Mouse (Mus musculus) liver, embryonic 12.5 days (tissue): ENCODE results near the gene Ahdc1. TPM values are rescaled to one million over a fixed set of nuclear protein-coding genes. Genes with fewer than 3 reads are reported as not detected.

Experiments used
- ATAC-seq: fragments of 200-750 bp; cut with Nextera tagmentation; 2 replicates; pipeline ENCODE4 v1.8.0; 2017; ENCODE audit warnings: moderate number of reproducible peaks, mild to moderate bottlenecking, moderate library complexity
- H3K27ac ChIP-seq: fragments of 300-500 bp; sonication (generic); 2 replicates; pipeline ENCODE4 v1.5.1; 2016; ENCODE audit warnings: mild to moderate bottlenecking
- H3K27me3 ChIP-seq: fragments of 300-500 bp; sonication (generic); replicated peaks from 2 replicates; pipeline ENCODE4 v1.6.1; 2016; ENCODE audit warnings: mild to moderate bottlenecking, moderate library complexity
- H3K36me3 ChIP-seq: fragments of 300-500 bp; sonication (generic); 2 replicates; pipeline ENCODE4 v1.6.1; 2016; ENCODE audit warnings: mild to moderate bottlenecking, moderate library complexity
- H3K4me1 ChIP-seq: fragments of 300-500 bp; sonication (generic); 2 replicates; pipeline ENCODE4 v1.6.1; 2016
- H3K4me2 ChIP-seq: fragments of 300-500 bp; sonication (generic); 2 replicates; pipeline ENCODE4 v1.6.1; 2016; ENCODE audit warnings: mild to moderate bottlenecking, moderate library complexity
- H3K4me3 ChIP-seq: fragments of 300-500 bp; sonication (generic); 2 replicates; pipeline ENCODE4 v1.5.1; 2016; ENCODE audit warnings: mild to moderate bottlenecking, moderate library complexity
- H3K9ac ChIP-seq: fragments of 300-500 bp; sonication (generic); 2 replicates; pipeline ENCODE4 v1.6.1; 2016; ENCODE audit warnings: mild to moderate bottlenecking, moderate library complexity
- H3K9me3 ChIP-seq: fragments of 300-500 bp; sonication (generic); replicated peaks from 2 replicates; pipeline ENCODE4 v1.6.1; 2016; ENCODE audit warnings: mild to moderate bottlenecking, moderate library complexity
- WGBS: fragments of 180-500 bp; shearing (Covaris S2); methylation state at CpG from one replicate; pipeline ENCODE4 v1.1.7; 2016; ENCODE audit not compliant: insufficient replicate concordance; 5-methylcytosine and 5-hydroxymethylcytosine counted together
- polyA plus RNA-seq: library from polyadenylated mRNA; unstranded; fragments of >200 nt; fragmentation: Nextera tagmentation; extraction: Ambion mirVana; gene quantifications from 2 replicates; pipeline ENCODE4 v1.2.1, GENCODE M21; 2016

Ahdc1 gene
- polyA plus RNA-seq, 1 experiment from 2014 or later, result 3.2 TPM

GRCm38 (mm10) chr4:133014088-133014487 lies 3.0 kb downstream of the Ahdc1 start:
- peak overlapping the region; percentile 89 for H3K27ac ChIP-seq
- peak overlapping the region; percentile 99 for H3K4me2 ChIP-seq

GRCm38 (mm10) chr4:133014896-133015709 lies 4.0 kb downstream of the Ahdc1 start:
- WGBS, result 55% methylated on average over 10 of the region's 10 CpGs
- no peak overlapping the region for H3K4me3 ChIP-seq
- peaks cover 83% of the 10 kb centered on the region for H3K4me1 ChIP-seq
- 0 out of 2 replicates have a peak overlapping the region, but pooled peaks have one; percentile 12 for H3K27ac ChIP-seq
- H3K36me3 ChIP-seq, result no peaks in the 10 kb centered on the region
- H3K9me3 ChIP-seq, result no peaks in the 10 kb centered on the region
- H3K9ac ChIP-seq, result no peak overlapping the region
- no peak for ATAC-seq
- H3K27me3 ChIP-seq, result peaks cover 37% of the 10 kb centered on the region
- H3K4me2 ChIP-seq, result no peak overlapping the region

More at GRCm38 (mm10) chr4:133014088-133014487, 3.0 kb downstream of the Ahdc1 start:
- Histone ChIP-seq H3K9me3 (no peaks in the 10 kb centered on the region), H3K27me3 (peaks cover 47% of the 10 kb centered on the region), H3K36me3 (no peaks in the 10 kb centered on the region), H3K9ac (0 out of 2 replicates have a peak overlapping the region, but pooled peaks have one; percentile 87), H3K4me1 (peaks cover 82% of the 10 kb centered on the region), H3K4me3 (no peak overlapping the region)
- WGBS, result 33% methylated on average over 5 of the region's 5 CpGs
- no peak for ATAC-seq

GRCm38 (mm10) chr4:133015710-133016651 lies 4.9 kb downstream of the Ahdc1 start:
- H3K4me3 ChIP-seq, result no peak overlapping the region
- H3K27ac ChIP-seq, result 0 out of 2 replicates have a peak overlapping the region, but pooled peaks have one; percentile 45
- peaks cover 83% of the 10 kb centered on the region for H3K4me1 ChIP-seq
- no peaks in the 10 kb centered on the region for H3K9me3 ChIP-seq
- no peaks in the 10 kb centered on the region for H3K36me3 ChIP-seq
- no peak overlapping the region for H3K9ac ChIP-seq
- H3K27me3 ChIP-seq, result peaks cover 28% of the 10 kb centered on the region
- no peak overlapping the region for H3K4me2 ChIP-seq
- 43% methylated on average over 9 of the region's 9 CpGs for WGBS
- no peak for ATAC-seq

- no peak overlapping the region for H3K4me2 ChIP-seq
- peaks cover 24% of the 10 kb centered on the region for H3K27me3 ChIP-seq
- ATAC-seq, result no peak
- no peaks in the 10 kb centered on the region for H3K9me3 ChIP-seq
- whole genome bisulfite sequencing, result 54% methylated on average over 4 of the region's 4 CpGs
- no peaks in the 10 kb centered on the region for H3K36me3 ChIP-seq
- no peak overlapping the region for H3K4me3 ChIP-seq
- peaks cover 85% of the 10 kb centered on the region for H3K4me1 ChIP-seq
- H3K27ac ChIP-seq, result no peak overlapping the region
- no peak overlapping the region for H3K9ac ChIP-seq
Measured at GRCm38 (mm10) chr4:133016677-133017415, 5.8 kb downstream of the Ahdc1 start.

- peaks cover 85% of the 10 kb centered on the region for H3K4me1 ChIP-seq
- 0 out of 2 replicates have a peak, but pooled peaks cover 2% of the 10 kb centered on the region for H3K36me3 ChIP-seq
- H3K27me3 ChIP-seq, result peaks cover 16% of the 10 kb centered on the region
- no peak overlapping the region for H3K9ac ChIP-seq
- WGBS, result 34% methylated on average over 6 of the region's 6 CpGs
- no peaks in the 10 kb centered on the region for H3K9me3 ChIP-seq
- H3K4me2 ChIP-seq, result no peak overlapping the region
- no peak overlapping the region for H3K4me3 ChIP-seq
- no peak for ATAC-seq
- H3K27ac ChIP-seq, result no peak overlapping the region
Measured at GRCm38 (mm10) chr4:133017597-133018262, 6.7 kb downstream of the Ahdc1 start.

GRCm38 (mm10) chr4:133018263-133018798 lies 7.3 kb downstream of the Ahdc1 start:
- Histone ChIP-seq H3K27ac (no peak overlapping the region), H3K4me1 (peaks cover 85% of the 10 kb centered on the region), H3K4me3 (no peak overlapping the region), H3K9me3 (no peaks in the 10 kb centered on the region), H3K9ac (no peak overlapping the region), H3K4me2 (no peak overlapping the region), H3K27me3 (peaks cover 10% of the 10 kb centered on the region), H3K36me3 (0 out of 2 replicates have a peak, but pooled peaks cover 2% of the 10 kb centered on the region)
- no peak for ATAC-seq
- WGBS, result 56% methylated on average over 3 of the region's 3 CpGs

- Histone ChIP-seq H3K27ac (no peak overlapping the region), H3K4me3 (no peak overlapping the region), H3K36me3 (0 out of 2 replicates have a peak, but pooled peaks cover 4% of the 10 kb centered on the region), H3K27me3 (no peaks in the 10 kb centered on the region), H3K9ac (no peak overlapping the region), H3K9me3 (no peaks in the 10 kb centered on the region), H3K4me1 (peaks cover 85% of the 10 kb centered on the region), H3K4me2 (no peak overlapping the region)
- no peak for ATAC-seq
- whole genome bisulfite sequencing, result 48% methylated on average over 5 of the region's 6 CpGs
Measured at GRCm38 (mm10) chr4:133020721-133021120, 9.7 kb downstream of the Ahdc1 start.

GRCm38 (mm10) chr4:133021181-133021671 lies 10.2 kb downstream of the Ahdc1 start:
- no peak overlapping the region for H3K4me2 ChIP-seq
- H3K36me3 ChIP-seq, result 0 out of 2 replicates have a peak, but pooled peaks cover 4% of the 10 kb centered on the region
- H3K4me1 ChIP-seq, result peaks cover 82% of the 10 kb centered on the region
- no peak overlapping the region for H3K9ac ChIP-seq
- no peaks in the 10 kb centered on the region for H3K27me3 ChIP-seq
- H3K27ac ChIP-seq, result no peak overlapping the region
- ATAC-seq, result no peak
- WGBS, result 40% methylated on average over 9 of the region's 9 CpGs
- no peaks in the 10 kb centered on the region for H3K9me3 ChIP-seq
- no peak overlapping the region for H3K4me3 ChIP-seq

- H3K9ac ChIP-seq, result no peak overlapping the region
- 0 out of 2 replicates have a peak, but pooled peaks cover 4% of the 10 kb centered on the region for H3K36me3 ChIP-seq
- no peaks in the 10 kb centered on the region for H3K9me3 ChIP-seq
- no peak overlapping the region for H3K27ac ChIP-seq
- peaks cover 81% of the 10 kb centered on the region for H3K4me1 ChIP-seq
- 0 out of 2 replicates have a peak overlapping the region, but pooled peaks have one; percentile 4 for H3K4me2 ChIP-seq
- H3K4me3 ChIP-seq, result no peak overlapping the region
- 63% methylated on average over 14 of the region's 14 CpGs for WGBS
- no peaks in the 10 kb centered on the region for H3K27me3 ChIP-seq
- ATAC-seq, result no peak
Measured at GRCm38 (mm10) chr4:133022217-133022616, 11.2 kb downstream of the Ahdc1 start.

GRCm38 (mm10) chr4:133022954-133023635 lies 12.0 kb downstream of the Ahdc1 start:
- Histone ChIP-seq H3K27ac (0 out of 2 replicates have a peak overlapping the region, but pooled peaks have one; percentile 32), H3K4me3 (no peak overlapping the region), H3K9ac (no peak overlapping the region), H3K4me1 (peaks cover 80% of the 10 kb centered on the region), H3K36me3 (0 out of 2 replicates have a peak, but pooled peaks cover 8% of the 10 kb centered on the region), H3K9me3 (no peaks in the 10 kb centered on the region), H3K4me2 (no peak overlapping the region), H3K27me3 (no peaks in the 10 kb centered on the region)
- WGBS, result 78% methylated on average over 14 of the region's 14 CpGs
- ATAC-seq, result no peak
